Mouse (Mus musculus) forebrain, embryonic 15.5 days (tissue): ENCODE data around the gene Gm42742. TPM values are rescaled to one million over a fixed set of nuclear protein-coding genes. Genes with fewer than 3 reads are reported as not detected.

Experiments used
- ATAC-seq: fragments of 200-750 bp; cut with Nextera tagmentation; replicated peaks from 2 replicates; pipeline ENCODE4 v1.8.0; 2017; ENCODE audit warnings: mild to moderate bottlenecking, moderate TSS enrichment, moderate library complexity
- H3K27ac ChIP-seq: fragments of 300-500 bp; sonication (generic); replicated peaks from 2 replicates; pipeline ENCODE4 v1.5.1; 2015; ENCODE audit warnings: mild to moderate bottlenecking, inconsistent platforms
- H3K27me3 ChIP-seq: fragments of 300-500 bp; sonication (generic); 2 replicates; pipeline ENCODE4 v1.6.1; 2015; ENCODE audit warnings: inconsistent platforms
- H3K36me3 ChIP-seq: fragments of 300-500 bp; sonication (generic); 2 replicates; pipeline ENCODE4 v1.6.1; 2015; ENCODE audit warnings: mild to moderate bottlenecking, inconsistent platforms
- H3K4me1 ChIP-seq: fragments of 300-500 bp; sonication (generic); 2 replicates; pipeline ENCODE4 v1.6.1; 2015; ENCODE audit warnings: inconsistent platforms
- H3K4me2 ChIP-seq: fragments of 300-500 bp; sonication (generic); replicated peaks from 2 replicates; pipeline ENCODE4 v1.6.1; 2015; ENCODE audit warnings: mild to moderate bottlenecking, inconsistent platforms
- H3K4me3 ChIP-seq: fragments of 300-500 bp; sonication (generic); 2 replicates; pipeline ENCODE4 v1.5.1; 2015; ENCODE audit warnings: mild to moderate bottlenecking, inconsistent platforms
- H3K9ac ChIP-seq: fragments of 300-500 bp; sonication (generic); replicated peaks from 2 replicates; pipeline ENCODE4 v1.6.1; 2015; ENCODE audit warnings: mild to moderate bottlenecking, inconsistent platforms
- H3K9me3 ChIP-seq: fragments of 300-500 bp; sonication (generic); 2 replicates; pipeline ENCODE4 v1.6.1; 2016; ENCODE audit warnings: inconsistent platforms
- WGBS: fragments of 180-500 bp; shearing (Covaris S2); methylation state at CpG from one replicate; pipeline ENCODE4 v1.1.7; 2015; ENCODE audit warnings: mixed read lengths; 5-methylcytosine and 5-hydroxymethylcytosine counted together
- polyA plus RNA-seq: library from polyadenylated mRNA; unstranded; fragments of >200 nt; fragmentation: Nextera tagmentation; extraction: Ambion mirVana; gene quantifications from 2 replicates; pipeline ENCODE4 v1.2.1, GENCODE M21; 2015

The Gm42742 gene
- 67.9 and 75.6 TPM in 2 replicates for polyA plus RNA-seq

DNA sequence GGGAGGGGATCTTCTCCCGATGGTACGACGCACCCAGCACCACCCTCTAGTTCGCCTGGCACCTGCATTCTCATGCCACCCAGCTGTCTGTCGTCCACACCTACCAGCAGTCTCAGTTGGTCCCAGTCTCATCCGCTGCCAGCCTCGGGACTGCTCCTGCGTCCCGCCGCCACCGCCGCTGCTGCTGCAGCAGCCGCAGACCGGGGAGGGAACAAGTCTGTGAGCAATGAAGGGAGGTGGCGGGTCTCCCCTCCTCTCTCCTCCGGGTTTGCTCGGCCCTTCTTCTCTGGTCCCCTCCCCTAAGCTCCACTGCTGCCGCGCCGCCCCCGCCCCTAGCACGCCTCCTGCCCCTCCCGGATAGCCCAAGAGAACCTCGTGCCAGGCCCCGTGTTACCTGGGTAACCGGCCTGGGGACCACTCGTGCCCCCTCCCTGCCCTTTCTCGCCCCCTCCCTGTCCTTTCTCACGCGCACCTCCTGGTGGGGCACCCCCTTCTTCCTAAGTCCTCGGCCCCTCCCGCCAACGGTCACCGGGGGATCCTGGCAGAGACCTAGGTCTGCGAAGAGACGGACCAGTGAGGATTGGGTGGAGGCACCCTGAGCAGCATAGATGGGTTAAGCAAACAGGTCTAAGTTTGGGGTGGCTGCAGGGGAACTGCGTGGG, at the start of gene Gm42742, which contains the start of gene Prrt2:
TSS of gene Gm42742 (minus strand) at position 197 of the 662 bp plus-strand sequence.
TSS of gene Prrt2 (minus strand) at position 311 of the 662 bp plus-strand sequence.
- WGBS: 2% methylated on average over 34 of the region's 37 CpGs
- Histone ChIP-seq H3K4me1 (peaks cover 81% of the 10 kb centered on the region), H3K9ac (peak within 1 kb of the TSS; percentile 86)

DNA sequence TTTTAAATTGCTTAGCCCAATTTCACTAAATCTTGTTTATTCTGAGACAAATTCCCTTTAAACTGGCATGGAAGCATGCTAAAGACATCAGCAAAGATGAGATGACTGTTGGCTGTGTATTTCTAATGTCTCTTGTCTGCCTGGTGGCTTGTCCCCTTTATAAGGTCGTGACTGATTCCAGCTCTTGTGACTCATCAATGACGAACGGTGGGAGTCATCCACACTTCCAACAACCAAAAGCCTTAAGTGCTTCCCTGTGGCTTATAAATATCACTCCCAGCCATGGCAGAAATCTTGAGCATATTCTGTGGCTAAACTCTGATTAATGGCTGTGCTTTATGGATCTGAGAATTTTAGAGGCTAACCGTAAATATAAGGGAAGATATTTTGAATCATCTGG, 45.4 kb upstream of the Gm42742 start:
- H3K27ac ChIP-seq: no peak overlapping the region
- no peaks in the 10 kb centered on the region for H3K4me1 ChIP-seq
- H3K36me3 ChIP-seq: no peaks in the 10 kb centered on the region
- H3K27me3 ChIP-seq: no peaks in the 10 kb centered on the region
- H3K9ac ChIP-seq: no peak overlapping the region
- ATAC-seq: no peak
- no peaks in the 10 kb centered on the region for H3K9me3 ChIP-seq
- no peak overlapping the region for H3K4me2 ChIP-seq
- 85% methylated on average over 4 of the region's 4 CpGs for WGBS
- H3K4me3 ChIP-seq: no peak overlapping the region

More for the DNA sequence above, at the start of gene Gm42742, which contains the start of gene Prrt2:
- Histone ChIP-seq H3K27ac (peak within 1 kb of the TSS; percentile 90), H3K4me2 (peak within 1 kb of the TSS; percentile 87), H3K4me3 (peak within 1 kb of the TSS; percentile 59), H3K36me3 (peaks cover 25% of the 10 kb centered on the region), H3K27me3 (no peaks in the 10 kb centered on the region), H3K9me3 (no peaks in the 10 kb centered on the region)
- ATAC-seq: peak; percentile 9

DNA sequence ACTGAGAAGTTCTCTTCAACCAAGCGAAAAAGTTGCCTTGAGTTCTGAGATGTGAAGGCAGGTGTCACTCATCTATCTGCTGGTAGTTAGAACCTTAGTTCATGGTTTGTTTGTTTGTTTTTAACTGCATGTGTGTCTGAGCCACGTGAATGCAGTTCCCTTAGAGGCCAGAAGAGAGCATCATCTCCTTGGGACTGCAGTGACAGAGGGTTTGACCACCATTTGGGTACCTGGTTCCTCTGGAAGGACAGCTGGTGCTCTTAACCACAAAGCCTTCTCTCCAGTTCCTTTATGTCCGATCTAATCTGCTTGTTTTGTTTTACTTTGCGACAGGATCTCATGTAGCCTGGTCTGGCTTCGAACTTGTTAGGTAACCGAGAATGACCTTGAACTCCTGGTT, 44.6 kb upstream of the Gm42742 start:
- no peak for ATAC-seq
- Histone ChIP-seq H3K27me3 (no peaks in the 10 kb centered on the region), H3K4me3 (no peak overlapping the region), H3K9me3 (no peaks in the 10 kb centered on the region), H3K9ac (no peak overlapping the region), H3K27ac (no peak overlapping the region), H3K4me1 (no peaks in the 10 kb centered on the region), H3K4me2 (no peak overlapping the region), H3K36me3 (no peaks in the 10 kb centered on the region)
- WGBS: 91% methylated on average over 6 of the region's 6 CpGs

DNA sequence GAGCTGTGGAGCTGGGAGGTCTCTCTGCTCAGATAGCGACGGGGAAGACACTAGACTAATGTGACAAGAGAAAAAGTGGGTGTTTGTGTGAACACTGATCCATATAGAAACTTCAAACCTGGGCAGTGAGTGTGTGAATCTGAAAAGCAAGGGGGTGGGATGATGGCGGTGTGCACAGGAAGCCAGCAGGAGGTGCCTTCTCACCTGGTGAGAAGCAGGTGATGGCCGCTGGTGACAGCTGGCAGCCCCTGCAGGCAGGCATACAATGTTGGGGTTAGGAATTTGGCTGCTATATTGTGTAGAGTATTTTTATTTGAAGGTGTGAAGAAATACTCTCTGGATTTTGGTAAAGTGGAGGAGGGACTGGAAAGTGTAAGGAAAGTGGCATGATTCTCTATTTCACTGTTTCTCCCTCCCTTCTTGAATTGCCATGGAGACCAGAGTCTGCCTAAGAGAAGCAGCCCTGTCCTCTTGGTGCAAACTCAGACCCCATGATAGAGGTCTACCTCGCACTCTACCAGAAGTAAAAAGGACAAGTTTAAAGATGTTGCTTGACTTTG, 34.2 kb upstream of the Gm42742 start:
- H3K9me3 ChIP-seq: no peaks in the 10 kb centered on the region
- no peak overlapping the region for H3K4me3 ChIP-seq
- 79% methylated on average over 5 of the region's 5 CpGs for WGBS

DNA sequence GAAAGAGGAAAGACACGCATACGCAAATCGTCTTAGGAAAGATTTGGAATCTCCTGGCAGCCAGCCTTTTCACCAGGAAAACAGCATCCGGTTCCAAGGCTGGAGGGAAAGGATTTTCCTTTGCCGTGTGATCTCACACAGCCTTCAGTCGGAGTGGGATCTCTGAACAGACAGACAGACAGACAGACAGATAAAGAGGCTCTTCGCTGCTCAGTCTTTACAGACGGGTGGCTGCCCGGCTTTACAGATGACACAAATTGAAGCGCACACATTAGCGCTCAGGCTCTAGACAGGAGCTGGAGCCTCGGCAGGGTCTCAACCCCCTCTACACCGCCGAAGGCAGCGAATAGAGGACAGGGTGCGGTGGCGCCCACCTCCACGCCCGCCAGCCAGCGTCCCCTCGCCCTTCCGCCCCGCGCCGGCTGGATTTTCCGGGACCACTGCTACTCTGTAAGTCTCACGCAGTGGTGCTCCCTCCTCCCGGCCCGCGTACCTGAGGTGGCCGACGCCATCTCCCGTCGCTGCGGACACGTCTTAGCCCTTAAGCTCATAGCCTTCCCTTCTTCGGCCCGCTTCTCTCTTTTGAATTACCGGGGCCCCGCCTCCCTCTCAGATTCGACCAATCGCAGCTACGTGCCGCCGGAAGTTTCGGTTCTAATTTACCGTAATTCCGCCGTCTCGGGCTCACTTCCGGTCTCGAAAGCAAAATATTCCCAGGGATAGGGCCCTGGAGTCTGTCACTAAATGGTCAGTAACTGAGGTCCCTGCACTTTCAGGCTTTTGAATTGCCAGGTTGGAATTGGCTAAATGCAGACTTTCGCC, 21.2 kb upstream of the Gm42742 start, which contains the start of gene Kif22:
TSS of gene Kif22 (minus strand) at position 621 of the 822 bp plus-strand sequence.
- H3K4me3 ChIP-seq: peak within 1 kb of the TSS; percentile 69
- H3K9me3 ChIP-seq: no peaks in the 10 kb centered on the region
- peaks cover 18% of the 10 kb centered on the region for H3K4me1 ChIP-seq
- no peaks in the 10 kb centered on the region for H3K36me3 ChIP-seq
- WGBS: under 1% methylated on average over 53 of the region's 53 CpGs
- H3K9ac ChIP-seq: peak within 1 kb of the TSS; percentile 69
- H3K27ac ChIP-seq: peak within 1 kb of the TSS; percentile 64
- ATAC-seq: peak; percentile 86
- no peaks in the 10 kb centered on the region for H3K27me3 ChIP-seq
- peak within 1 kb of the TSS; percentile 90 for H3K4me2 ChIP-seq

More for the DNA sequence above, 34.2 kb upstream of the Gm42742 start:
- H3K36me3 ChIP-seq: no peaks in the 10 kb centered on the region
- no peak overlapping the region for H3K27ac ChIP-seq
- no peaks in the 10 kb centered on the region for H3K27me3 ChIP-seq
- H3K4me2 ChIP-seq: no peak overlapping the region
- ATAC-seq: no peak
- H3K9ac ChIP-seq: no peak overlapping the region
- no peaks in the 10 kb centered on the region for H3K4me1 ChIP-seq

DNA sequence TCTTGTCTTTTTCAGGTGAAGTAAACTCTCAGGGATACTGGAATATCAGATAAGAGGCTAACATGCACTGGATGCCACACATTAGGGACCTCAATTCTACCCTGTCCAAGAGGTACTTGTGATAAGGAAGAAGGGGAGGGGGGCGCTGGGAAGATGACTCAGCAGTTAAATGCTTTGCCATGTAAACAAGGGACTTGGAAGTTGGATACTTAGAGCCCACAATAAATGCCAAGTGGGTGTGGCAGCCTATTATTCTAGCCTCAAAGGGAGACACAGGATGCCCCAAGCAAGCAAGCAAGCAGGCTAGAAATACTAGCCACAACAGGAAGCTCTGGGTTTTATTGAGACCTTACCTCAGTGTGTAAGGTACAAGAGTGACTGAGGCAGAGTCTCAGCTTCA, 10.3 kb upstream of the Gm42742 start:
- no peak overlapping the region for H3K27ac ChIP-seq
- H3K9me3 ChIP-seq: no peaks in the 10 kb centered on the region
- H3K4me3 ChIP-seq: no peak overlapping the region
- H3K9ac ChIP-seq: no peak overlapping the region
- peaks cover 5% of the 10 kb centered on the region; the same call in 1 of the 2 replicates for H3K36me3 ChIP-seq
- peaks cover 9% of the 10 kb centered on the region for H3K4me1 ChIP-seq
- no peak for ATAC-seq
- H3K27me3 ChIP-seq: no peaks in the 10 kb centered on the region
- H3K4me2 ChIP-seq: no peak overlapping the region
- 86% methylated on average over 1 of the region's 1 CpGs for WGBS

- Histone ChIP-seq H3K4me2 (no peak overlapping the region), H3K4me3 (no peak overlapping the region), H3K9me3 (no peaks in the 10 kb centered on the region), H3K9ac (no peak overlapping the region), H3K4me1 (peaks cover 9% of the 10 kb centered on the region), H3K36me3 (peaks cover 5% of the 10 kb centered on the region; the same call in 1 of the 2 replicates), H3K27me3 (no peaks in the 10 kb centered on the region), H3K27ac (no peak overlapping the region)
- ATAC-seq: no peak
- WGBS: 100% methylated on average over 1 of the region's 1 CpGs
Measured at GRCm38 (mm10) chr7:127030172-127030571, 9.3 kb upstream of the Gm42742 start.

DNA sequence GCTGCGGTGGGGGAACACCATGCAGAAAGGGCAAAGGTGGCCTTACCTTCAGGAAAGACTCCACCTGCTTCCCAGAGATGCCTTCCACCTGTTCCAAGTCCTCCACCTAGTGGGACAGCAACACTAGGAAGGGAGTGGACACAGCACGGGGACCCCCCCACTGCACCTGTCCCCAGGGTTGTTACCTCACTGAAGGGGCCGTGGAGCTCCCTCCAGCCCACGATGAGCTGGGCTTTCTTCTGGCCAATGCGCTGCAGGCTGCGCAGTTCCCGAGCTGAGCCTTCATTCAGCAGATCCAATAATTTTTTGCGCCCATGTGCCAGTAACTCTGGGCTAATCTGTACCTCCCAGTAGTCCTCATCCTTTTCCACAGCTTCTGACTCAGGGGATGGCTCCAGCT, 7.0 kb upstream of the Gm42742 start:
- peaks cover 16% of the 10 kb centered on the region for H3K36me3 ChIP-seq
- peak; percentile 12; the same call in 1 of the 2 replicates for ATAC-seq
- H3K4me3 ChIP-seq: peak overlapping the region; percentile 96
- WGBS: 55% methylated on average over 8 of the region's 8 CpGs
- H3K27ac ChIP-seq: peak overlapping the region; percentile 99
- peaks cover 31% of the 10 kb centered on the region for H3K4me1 ChIP-seq
- peak overlapping the region; percentile 61 for H3K4me2 ChIP-seq
- no peaks in the 10 kb centered on the region for H3K27me3 ChIP-seq
- no peaks in the 10 kb centered on the region for H3K9me3 ChIP-seq
- peak overlapping the region; percentile 57 for H3K9ac ChIP-seq

GRCm38 (mm10) chr7:127026984-127027726, 6.3 kb upstream of the Gm42742 start, which contains the start of gene Maz:
Gene Maz, minus strand, starts transcription at chr7:127027037.
- peak within 1 kb of the TSS; percentile 97 for H3K4me2 ChIP-seq
- H3K27ac ChIP-seq: peak within 1 kb of the TSS; percentile 99
- peaks cover 23% of the 10 kb centered on the region for H3K36me3 ChIP-seq
- H3K9me3 ChIP-seq: no peaks in the 10 kb centered on the region
- H3K4me1 ChIP-seq: peaks cover 39% of the 10 kb centered on the region
- no peaks in the 10 kb centered on the region for H3K27me3 ChIP-seq
- WGBS: under 1% methylated on average over 43 of the region's 63 CpGs
- peak; percentile 92 for ATAC-seq
- H3K9ac ChIP-seq: peak within 1 kb of the TSS; percentile 91
- H3K4me3 ChIP-seq: peak within 1 kb of the TSS; percentile 96

GRCm38 (mm10) chr7:127026616-127026983, 5.7 kb upstream of the Gm42742 start:
- Histone ChIP-seq H3K4me1 (peaks cover 44% of the 10 kb centered on the region), H3K36me3 (peaks cover 25% of the 10 kb centered on the region), H3K9ac (peak overlapping the region; percentile 91), H3K4me2 (peak overlapping the region; percentile 97), H3K4me3 (peak overlapping the region; percentile 96), H3K27me3 (no peaks in the 10 kb centered on the region), H3K9me3 (no peaks in the 10 kb centered on the region), H3K27ac (peak overlapping the region; percentile 99)
- 0% methylated on average over 1 of the region's 48 CpGs for WGBS
- ATAC-seq: no peak

GRCm38 (mm10) chr7:127026161-127026600, 5.3 kb upstream of the Gm42742 start:
- peak overlapping the region; percentile 97 for H3K4me2 ChIP-seq
- peak; percentile 6; the same call in 1 of the 2 replicates for ATAC-seq
- H3K27ac ChIP-seq: peak overlapping the region; percentile 99
- H3K4me3 ChIP-seq: peak overlapping the region; percentile 96
- under 1% methylated on average over 27 of the region's 48 CpGs for WGBS
- peaks cover 48% of the 10 kb centered on the region for H3K4me1 ChIP-seq
- peak overlapping the region; percentile 91 for H3K9ac ChIP-seq
- H3K9me3 ChIP-seq: no peaks in the 10 kb centered on the region
- no peaks in the 10 kb centered on the region for H3K27me3 ChIP-seq
- H3K36me3 ChIP-seq: peaks cover 25% of the 10 kb centered on the region
